Mouse (Mus musculus): ENCODE results near the gene Zbtb33. TPM values are rescaled to one million over a fixed set of nuclear protein-coding genes. Genes with fewer than 3 reads are reported as not detected.

Zbtb33 gene
- 30.3 TPM for total RNA-seq (2023)

GRCm38 (mm10) chrX:38189552-38190457 lies at the start of gene Zbtb33:
Gene Zbtb33 (plus strand): TSS chrX:38189793.

Other genes starting within 250 kb of the Zbtb33 start
- not detected for gene Btg1-ps1, start 171.0 kb upstream of the Zbtb33 start, total RNA-seq (2023)
- gene Btg1-ps2, start 146.7 kb upstream of the Zbtb33 start, total RNA-seq (2023), result not detected
- gene Rhox10, start 123.3 kb upstream of the Zbtb33 start, total RNA-seq (2023), result not detected
- gene Rhox11, start 104.7 kb upstream of the Zbtb33 start, total RNA-seq (2023), result not detected
- not detected for gene Rhox12, start 78.9 kb upstream of the Zbtb33 start, total RNA-seq (2023)
- not detected for gene Rhox13, start 68.6 kb upstream of the Zbtb33 start, total RNA-seq (2023)
- gene Tmem255a, start 62.6 kb downstream of the Zbtb33 start, total RNA-seq (2023), result not detected
- not detected for gene Atp1b4, start 126.4 kb downstream of the Zbtb33 start, total RNA-seq (2023)

Measured in CD8-positive naive resting alpha-beta T cell, adult 57 days (primary cell).